Mouse (Mus musculus) lung, postnatal 25 days (tissue): ENCODE data around the gene Lce1m.
A peak's percentile ranks its signal among the peaks of the same experiment; 100 is the strongest.
"Not testable (repeated sequence)": the region's sequence is repeated elsewhere in the genome, so short reads cannot be mapped to it uniquely, and the experiment has no call there.

Experiments used
- DNase-seq: peaks from one replicate; pipeline ENCODE4 v3.0.0; 2022; ENCODE audit warnings: low spot score

Lce1m gene

DNA sequence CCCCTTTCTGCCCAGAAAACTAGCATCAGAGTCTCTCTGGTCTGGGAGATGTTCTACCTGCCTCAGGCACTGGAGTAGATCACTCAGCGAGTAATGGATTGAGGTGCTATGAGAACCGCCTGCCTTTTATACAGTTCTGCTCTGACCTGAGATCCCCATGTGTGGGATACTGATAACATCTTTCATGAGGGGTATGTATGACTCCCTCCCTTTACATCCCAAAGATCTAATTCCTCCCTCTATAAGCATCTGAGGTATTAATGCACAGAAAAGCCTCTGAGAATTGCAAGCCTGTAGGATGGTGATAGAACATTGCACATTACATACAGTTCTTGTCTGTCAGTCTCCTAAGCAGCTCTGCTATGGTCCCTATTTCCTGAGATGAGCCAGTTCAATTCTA lies at the start of gene Lce1m:
TSS of gene Lce1m (minus strand) at position 101 of the 400 bp plus-strand sequence.
- DNase-seq, result no peak

DNA sequence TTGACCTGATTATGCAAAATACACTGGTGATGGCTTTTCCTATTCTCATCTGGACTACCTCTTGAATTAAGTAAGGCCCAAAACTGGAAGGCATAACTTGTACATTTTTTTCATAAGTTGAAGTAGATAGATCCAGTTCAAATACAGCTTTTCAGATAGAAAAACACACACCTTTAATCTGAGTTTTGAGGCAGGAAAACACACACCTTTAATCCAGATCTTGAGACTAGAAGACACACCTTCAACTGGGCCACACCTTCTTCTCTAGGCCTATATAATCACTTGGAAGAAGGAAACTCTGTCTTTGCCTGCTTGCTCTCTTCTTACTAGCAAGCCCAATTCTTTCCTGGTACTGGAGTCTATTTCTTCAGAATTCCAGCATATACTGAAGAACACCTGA lies 49.7 kb upstream of the Lce1m start, which contains the start of gene Gm4858:
TSS of gene Gm4858 (plus strand) at position 301 of the 400 bp plus-strand sequence.
- not testable (repeated sequence) for DNase-seq

DNA sequence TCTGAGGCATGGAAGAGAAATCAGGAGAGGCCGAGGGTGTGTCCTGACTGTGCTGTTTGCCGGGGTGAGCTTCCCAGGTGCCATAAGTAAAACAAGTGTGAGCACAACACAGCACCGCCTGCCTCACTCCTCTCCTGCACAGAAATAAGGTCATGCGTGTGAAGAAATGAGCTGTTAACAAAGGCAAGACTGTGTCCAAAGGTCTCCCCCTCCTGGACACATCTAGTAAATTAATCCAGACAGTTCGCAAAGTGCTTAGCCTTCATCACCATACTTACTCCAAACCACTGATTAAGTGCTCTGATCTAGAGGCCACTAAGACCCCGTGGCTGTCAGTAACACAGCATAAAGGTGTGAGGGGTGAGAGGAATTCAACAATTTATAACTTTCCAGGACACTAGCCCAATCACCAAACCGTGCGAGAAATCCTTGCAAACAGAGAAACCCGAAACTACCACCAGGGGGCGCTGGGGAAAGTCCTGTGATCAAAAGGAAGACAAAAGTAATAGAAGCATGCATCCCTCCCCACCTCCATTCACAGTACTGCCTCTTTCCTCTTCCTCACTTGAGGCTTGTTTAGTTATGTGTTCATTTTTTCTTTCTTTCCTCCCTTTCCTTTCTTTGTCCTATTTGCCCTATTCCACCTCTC lies 34.1 kb upstream of the Lce1m start:
- DNase-seq, result no peak

DNA sequence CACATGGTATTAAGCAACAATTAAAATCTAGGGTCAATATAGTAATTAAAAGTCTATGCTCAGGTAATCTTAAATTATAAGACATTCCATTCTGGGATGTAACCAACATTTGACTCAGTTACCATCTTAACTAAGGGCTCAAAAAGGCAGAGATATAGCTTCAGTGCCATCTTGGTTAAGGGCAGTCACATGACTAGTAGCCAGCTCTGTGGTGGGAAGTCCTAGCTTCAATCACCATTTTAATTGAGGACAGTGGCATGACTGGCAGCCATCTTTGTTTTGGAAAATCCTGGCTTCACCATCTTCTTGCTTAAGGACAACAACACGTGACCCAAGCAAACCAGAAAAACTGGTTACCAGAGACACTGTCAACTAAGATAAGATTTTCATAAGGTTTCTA lies 31.3 kb upstream of the Lce1m start:
- DNase-seq, result no peak

DNA sequence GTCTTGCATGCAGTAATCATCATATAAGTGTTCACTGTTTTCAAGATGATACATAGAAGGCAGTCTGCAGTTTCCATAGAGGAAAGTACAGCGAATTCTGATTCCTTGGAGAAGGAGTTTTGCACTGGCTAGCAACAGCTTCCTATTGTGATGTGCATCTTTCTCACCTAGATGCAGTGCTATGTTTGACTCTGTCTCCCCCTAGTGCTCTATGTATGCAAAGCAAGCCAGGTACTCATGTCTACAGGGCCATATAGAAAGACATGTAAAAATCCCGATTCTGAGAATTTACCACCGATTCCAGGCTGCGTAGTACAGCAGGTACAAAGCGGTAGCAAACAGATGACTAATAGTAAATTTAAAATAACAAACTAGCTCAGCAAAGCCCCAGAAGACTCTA lies 12.6 kb upstream of the Lce1m start:
- no peak for DNase-seq

DNA sequence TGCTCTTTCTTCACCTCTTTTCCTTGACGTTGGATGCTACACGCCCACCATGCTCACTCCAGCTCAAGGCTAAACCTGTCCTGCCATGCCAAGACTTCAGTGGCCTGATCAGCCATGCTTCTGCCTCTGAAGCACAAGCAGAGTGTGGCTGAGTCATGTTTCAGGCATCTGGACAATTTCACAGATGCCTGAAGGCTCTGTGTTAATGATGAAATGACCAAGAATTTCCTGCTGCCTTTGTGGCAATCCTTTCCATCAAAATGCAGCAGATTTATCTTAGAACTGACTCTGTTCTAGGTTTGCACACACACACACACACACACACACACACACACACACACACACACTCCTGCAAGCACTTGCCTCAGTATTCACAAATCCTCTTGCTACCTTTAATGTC lies 6.6 kb upstream of the Lce1m start:
- no peak for DNase-seq

DNA sequence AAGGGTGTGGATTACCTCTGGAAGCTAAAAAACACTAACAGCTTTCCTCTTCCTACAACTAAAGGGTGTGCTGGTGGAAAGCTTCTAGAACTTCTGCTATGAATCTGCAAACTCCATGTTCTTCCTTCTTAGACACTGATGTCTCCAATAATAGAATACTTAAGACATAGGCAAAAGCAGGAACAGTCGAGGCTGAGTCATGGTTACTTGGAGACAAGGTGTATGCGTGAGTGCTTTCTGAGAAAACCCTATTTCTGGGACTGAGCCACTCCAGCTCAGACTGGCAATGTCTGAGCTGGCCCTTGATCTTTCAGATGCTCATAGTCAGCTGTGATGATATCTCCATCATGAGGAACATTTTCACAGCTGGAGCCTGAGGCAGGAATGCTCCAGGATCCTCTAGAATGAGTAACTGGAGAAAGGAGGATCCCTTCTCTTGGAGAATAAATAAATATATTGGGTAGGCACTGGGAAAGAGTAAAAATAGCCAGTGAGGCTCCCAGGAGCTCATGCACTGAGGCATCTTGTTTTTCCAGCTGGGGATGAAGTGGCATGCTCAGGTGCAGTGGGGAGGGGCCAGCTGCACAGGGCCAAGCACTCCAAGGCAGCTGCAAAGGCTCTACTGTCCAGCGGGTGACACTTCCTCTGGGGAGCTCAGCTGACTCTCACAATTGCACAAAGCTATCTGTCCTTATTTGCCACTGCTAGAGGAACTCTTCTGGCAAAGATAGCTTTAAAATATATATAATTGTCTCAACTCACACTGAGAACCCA lies 4.7 kb upstream of the Lce1m start:
- no peak for DNase-seq

DNA sequence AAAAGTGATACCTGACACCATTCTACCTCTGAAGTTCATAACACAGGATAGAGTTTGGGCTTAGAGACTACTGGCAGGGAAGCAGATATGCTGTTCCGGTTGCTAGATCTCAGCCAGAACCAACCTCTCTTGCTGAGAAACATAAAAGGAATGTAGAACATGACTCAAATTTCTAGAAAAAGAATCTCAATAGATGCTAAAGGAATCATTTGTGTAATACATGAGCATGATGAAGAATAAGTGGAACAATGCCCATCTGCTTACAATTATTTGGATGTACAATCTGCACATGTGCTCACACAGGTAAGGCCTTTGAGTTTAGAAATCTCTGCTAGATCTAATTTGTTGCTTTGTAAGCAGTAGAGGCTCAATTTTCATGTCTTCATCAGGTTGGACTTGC lies 2.3 kb upstream of the Lce1m start:
- DNase-seq, result no peak

DNA sequence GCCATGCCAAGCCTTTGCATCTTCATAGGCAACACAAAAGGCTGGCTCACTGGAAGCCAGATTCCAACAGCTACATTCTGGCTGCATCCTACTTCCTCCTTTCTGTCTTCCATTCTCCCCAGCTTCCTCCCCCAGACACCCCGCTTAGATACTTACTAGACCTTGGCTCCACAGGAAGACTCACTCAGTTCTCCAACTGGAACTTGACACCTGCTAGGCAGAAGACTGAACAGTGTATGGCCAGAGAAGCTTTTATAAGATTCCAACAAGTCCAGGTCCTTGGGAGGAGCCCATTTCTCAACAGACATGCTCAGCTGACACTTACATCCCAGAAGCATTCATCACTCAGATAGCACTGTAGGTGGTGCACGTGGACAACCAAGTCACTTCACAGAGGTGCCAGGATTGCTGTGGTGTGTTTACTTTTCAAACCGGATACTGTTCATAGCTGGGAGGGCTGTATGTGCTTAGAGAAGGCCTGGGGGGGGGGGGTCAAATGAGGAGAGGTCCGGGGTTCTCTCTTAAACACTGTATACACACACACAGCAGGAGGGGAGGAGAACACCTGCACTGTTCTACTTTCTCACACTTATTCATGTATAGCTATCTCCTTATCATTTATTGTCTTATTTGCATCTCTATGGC lies 3.3 kb downstream of the Lce1m start, which contains the start of gene Crct1:
TSS of gene Crct1 (minus strand) at position 228 of the 645 bp plus-strand sequence.
- DNase-seq, result no peak

DNA sequence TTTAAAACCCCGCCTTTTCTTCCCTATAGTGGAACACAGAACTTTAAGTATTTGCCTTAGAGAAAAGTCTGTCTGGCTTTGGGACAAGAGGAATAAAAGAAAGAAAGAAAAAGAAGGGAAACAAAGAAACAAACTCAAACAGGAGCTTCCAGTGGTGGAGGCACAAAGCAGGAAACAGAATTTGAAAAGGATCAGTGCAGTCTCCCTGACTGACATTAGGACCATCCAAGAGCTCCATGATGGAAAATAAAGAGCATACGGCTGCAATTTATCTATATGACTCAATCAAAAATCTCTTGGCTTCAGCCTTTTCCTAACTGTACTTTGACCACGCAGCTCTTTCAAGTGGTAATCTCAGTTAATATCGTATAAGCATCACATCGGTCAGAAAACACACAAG lies 4.0 kb downstream of the Lce1m start:
- no peak for DNase-seq

DNA sequence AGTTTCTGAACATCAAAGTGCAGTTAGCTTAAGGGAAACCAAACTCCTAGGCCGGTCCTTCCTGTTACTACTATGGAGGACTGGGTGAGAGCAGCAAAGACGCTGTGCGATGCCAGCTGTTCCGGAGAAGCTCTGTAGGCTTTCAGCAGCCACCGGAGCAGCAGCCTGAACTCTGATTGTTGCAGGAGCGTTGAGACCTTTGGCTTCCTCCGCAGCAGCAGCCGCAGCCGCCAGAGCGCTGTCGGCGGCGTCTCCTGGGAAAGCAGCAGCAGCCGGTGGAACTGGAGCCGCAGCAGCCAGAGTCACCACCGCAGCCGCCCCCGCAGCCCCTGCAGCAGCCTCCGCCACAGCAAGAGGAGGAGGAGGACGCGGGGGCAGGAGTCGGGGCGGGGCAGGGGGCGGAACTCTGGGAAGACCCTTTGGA lies 4.5 kb downstream of the Lce1m start:
- no peak for DNase-seq

DNA sequence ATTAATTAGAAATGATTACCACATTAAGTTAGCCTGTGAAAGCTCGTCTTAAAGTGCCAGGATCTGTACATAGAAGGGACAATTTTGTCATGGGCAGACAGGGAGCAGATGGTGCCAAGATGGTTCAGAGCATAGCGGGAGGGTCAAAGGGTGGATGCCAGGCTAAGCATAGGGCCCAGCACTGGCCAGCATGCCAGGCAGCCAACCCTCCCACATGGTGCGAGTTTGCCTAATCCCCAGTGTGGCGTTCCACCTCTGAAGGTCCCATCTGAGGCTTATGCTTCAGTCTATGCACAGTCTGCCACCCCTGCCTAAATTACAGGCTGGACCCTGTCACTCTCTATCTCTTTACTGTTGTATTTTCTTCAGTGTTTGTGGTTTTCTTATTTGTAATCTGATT lies 16.0 kb downstream of the Lce1m start:
- no peak for DNase-seq

DNA sequence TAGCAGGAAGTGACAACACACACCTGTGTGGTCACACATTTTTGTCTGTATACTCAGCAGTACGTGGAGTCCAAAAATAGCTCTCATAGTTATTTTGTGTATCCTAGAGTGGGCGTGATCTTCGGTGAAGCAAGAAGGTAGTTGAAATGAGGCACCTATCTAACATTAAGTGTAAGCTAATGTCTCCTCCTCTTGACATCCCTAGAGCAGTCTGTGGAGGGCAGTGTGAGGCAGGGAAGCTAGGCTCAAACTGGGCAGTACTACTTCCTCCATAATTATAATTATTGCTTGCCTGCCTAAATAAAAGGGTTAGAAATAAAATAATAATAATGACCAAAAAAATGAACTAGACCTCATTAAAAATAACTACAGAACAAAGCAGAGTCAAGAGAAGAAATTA lies 18.2 kb downstream of the Lce1m start:
- DNase-seq, result no peak

DNA sequence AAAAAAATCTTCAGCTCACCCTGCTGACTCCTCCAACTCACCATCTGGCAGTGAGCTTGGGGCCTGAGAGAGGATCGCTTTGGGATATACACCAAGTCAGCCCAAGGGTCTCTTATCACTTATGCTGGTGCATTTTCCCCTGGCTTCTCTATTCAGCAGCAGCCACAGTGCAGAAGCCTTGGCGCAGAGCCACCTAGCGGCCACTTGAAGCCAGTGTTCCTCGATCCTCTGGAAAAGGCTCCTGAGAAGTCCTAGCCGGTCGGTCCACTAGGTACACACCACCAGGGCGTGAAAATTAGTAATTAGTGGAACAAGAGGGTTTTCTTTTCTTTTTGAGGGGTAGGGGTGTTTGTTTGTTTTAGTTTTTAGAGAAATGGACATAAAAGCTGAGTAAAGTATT lies 20.2 kb downstream of the Lce1m start:
- peak; percentile 43 for DNase-seq

DNA sequence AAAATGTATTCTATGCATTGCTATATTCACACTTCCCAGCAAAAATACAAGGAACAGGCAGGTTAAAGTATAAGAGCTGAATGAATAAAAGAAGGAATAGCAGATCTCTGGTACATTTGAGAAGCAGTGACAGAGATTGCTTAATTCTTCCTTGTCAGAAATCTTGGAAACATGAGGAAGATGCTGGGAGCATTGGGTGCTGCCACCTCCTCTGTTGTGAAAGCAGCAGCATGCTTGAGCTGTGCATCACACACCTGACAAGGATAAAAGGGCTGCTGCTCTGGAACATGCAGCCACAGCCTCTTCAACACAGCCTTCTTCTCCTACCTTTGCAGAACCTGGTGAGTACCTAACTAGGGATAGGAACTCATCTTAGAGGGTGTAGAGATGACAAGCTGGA lies 26.9 kb downstream of the Lce1m start, which contains the start of gene Lce3f:
TSS of gene Lce3f (plus strand) at position 301 of the 400 bp plus-strand sequence.
- DNase-seq, result no peak

DNA sequence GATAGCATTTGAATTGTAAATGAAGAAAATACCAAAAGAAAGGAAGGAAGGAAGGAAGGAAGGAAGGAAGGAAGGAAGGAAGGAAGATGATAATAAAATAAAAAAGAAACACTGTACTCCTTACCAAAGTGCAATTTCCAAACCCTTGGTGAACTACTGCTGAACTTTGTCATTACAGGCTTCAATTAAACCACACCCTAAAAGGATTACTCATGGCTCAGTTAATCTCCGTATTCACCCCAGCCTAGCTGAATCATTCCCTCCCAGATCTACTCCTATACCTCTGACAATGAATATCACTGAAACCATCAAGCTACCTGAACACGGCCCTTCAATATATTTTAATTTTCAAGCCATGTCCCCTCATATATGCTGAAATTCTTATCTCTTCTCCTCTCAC lies 40.4 kb downstream of the Lce1m start:
- no peak for DNase-seq
